In the genomic region with DNA sequence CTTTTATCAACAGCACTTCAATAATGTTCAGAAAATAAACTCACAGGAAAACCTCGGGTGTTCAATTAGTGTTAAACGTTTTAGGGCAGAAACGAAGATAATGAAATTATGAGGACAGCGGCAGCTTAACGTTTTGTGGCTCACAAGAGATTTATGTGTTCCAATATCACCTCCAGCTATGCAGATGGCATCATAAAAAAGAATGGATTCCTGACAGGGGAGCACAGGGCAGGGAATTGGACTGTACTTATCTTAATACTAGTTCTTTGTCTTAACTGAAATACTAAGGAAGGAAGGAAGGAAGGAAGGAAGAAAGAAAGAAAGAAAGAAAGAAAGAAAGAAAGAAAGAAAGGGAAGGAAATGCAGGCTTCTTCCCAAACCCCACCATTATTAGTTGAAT, we compare ENCODE assay signal across 23 mouse cellular contexts.
DNase-seq lines count a peak whose midpoint lies in the region; ATAC-seq lines count a peak whose summit lies in the region.
"Had no signal": no experiment of that assay in that cellular context is flagged by ENCODE, and none has a peak within 500 bp of the region (broad histone marks: within the 10 kb centered on the region; RNA-seq: fewer than 3 reads in every experiment).

No protein-coding gene starts in this region.

- peaks cover 12% of the 10 kb centered on the region for H3K4me1 ChIP-seq in hindbrain, embryonic 13.5 days (replicated peaks)
- peaks cover 15% of the 10 kb centered on the region for H3K4me1 ChIP-seq in hindbrain, embryonic 10.5 days (replicated peaks)
- peaks cover 6% of the 10 kb centered on the region for H3K4me1 ChIP-seq in hindbrain, embryonic 15.5 days (replicated peaks)
- 0 out of 2 replicates have a peak, but pooled peaks cover 6% of the 10 kb centered on the region for H3K4me1 ChIP-seq in hindbrain, embryonic 12.5 days
- H3K4me1 ChIP-seq in neural tube, embryonic 13.5 days (replicated peaks): peaks cover 16% of the 10 kb centered on the region
- H3K4me1 ChIP-seq in limb, embryonic 10.5 days: peaks cover 43% of the 10 kb centered on the region

- no peaks in the 10 kb centered on the region for H3K27me3 ChIP-seq in hindbrain, embryonic 13.5 days
- H3K27me3 ChIP-seq in hindbrain, embryonic 10.5 days (ENCODE audit: insufficient read depth, poor library complexity, severe bottlenecking): no peaks in the 10 kb centered on the region
- no peaks in the 10 kb centered on the region for H3K27me3 ChIP-seq in hindbrain, embryonic 15.5 days
- H3K27me3 ChIP-seq in hindbrain, embryonic 12.5 days: no peaks in the 10 kb centered on the region
- H3K27me3 ChIP-seq in neural tube, embryonic 13.5 days: no peaks in the 10 kb centered on the region
- no peaks in the 10 kb centered on the region for H3K27me3 ChIP-seq in limb, embryonic 10.5 days (ENCODE audit: low read depth, poor library complexity, severe bottlenecking)
- H3K27me3 ChIP-seq: CH12.LX; embryonic facial prominence, embryonic 12.5 days; forebrain, embryonic 13.5 days; Patski had no signal

- no peaks in the 10 kb centered on the region for H3K9me3 ChIP-seq in hindbrain, embryonic 13.5 days
- H3K9me3 ChIP-seq in hindbrain, embryonic 10.5 days: no peaks in the 10 kb centered on the region
- no peaks in the 10 kb centered on the region for H3K9me3 ChIP-seq in hindbrain, embryonic 15.5 days
- H3K9me3 ChIP-seq in hindbrain, embryonic 12.5 days (replicated peaks): no peaks in the 10 kb centered on the region
- H3K9me3 ChIP-seq in neural tube, embryonic 13.5 days: no peaks in the 10 kb centered on the region
- H3K9me3 ChIP-seq in limb, embryonic 10.5 days (replicated peaks): no peaks in the 10 kb centered on the region
- H3K9me3 ChIP-seq: embryonic facial prominence, embryonic 10.5 days; embryonic facial prominence, embryonic 12.5 days; forebrain, embryonic 13.5 days; G1E had no signal

- no peaks in the 10 kb centered on the region for H3K36me3 ChIP-seq in hindbrain, embryonic 13.5 days
- no peaks in the 10 kb centered on the region for H3K36me3 ChIP-seq in hindbrain, embryonic 10.5 days
- H3K36me3 ChIP-seq in hindbrain, embryonic 15.5 days: no peaks in the 10 kb centered on the region
- no peaks in the 10 kb centered on the region for H3K36me3 ChIP-seq in hindbrain, embryonic 12.5 days
- no peaks in the 10 kb centered on the region for H3K36me3 ChIP-seq in neural tube, embryonic 13.5 days
- no peaks in the 10 kb centered on the region for H3K36me3 ChIP-seq in limb, embryonic 10.5 days
- H3K36me3 ChIP-seq: embryonic facial prominence, embryonic 10.5 days; embryonic facial prominence, embryonic 12.5 days; G1E had no signal

- H3K27ac ChIP-seq in hindbrain, embryonic 13.5 days: peak overlapping the region; percentile 60; the same call in 1 of the 2 replicates
- no peak overlapping the region for H3K27ac ChIP-seq in hindbrain, embryonic 10.5 days
- peak overlapping the region; percentile 45; the same call in 1 of the 2 replicates for H3K27ac ChIP-seq in hindbrain, embryonic 15.5 days (replicated peaks)
- no peak overlapping the region for H3K27ac ChIP-seq in hindbrain, embryonic 12.5 days
- H3K27ac ChIP-seq in neural tube, embryonic 13.5 days (replicated peaks): peak overlapping the region; percentile 82
- 0 out of 2 replicates have a peak overlapping the region, but pooled peaks have one; percentile 11 for H3K27ac ChIP-seq in limb, embryonic 10.5 days
- H3K27ac ChIP-seq: embryonic facial prominence, embryonic 10.5 days; embryonic facial prominence, embryonic 12.5 days; forebrain, embryonic 13.5 days had no signal

- 46% methylated on average over 5 of the region's 5 CpGs for WGBS in hindbrain, embryonic 13.5 days
- WGBS in hindbrain, embryonic 10.5 days: 76% methylated on average over 5 of the region's 5 CpGs
- WGBS in hindbrain, embryonic 15.5 days: 37% methylated on average over 5 of the region's 5 CpGs
- 69% methylated on average over 5 of the region's 5 CpGs for WGBS in hindbrain, embryonic 12.5 days
- 14% methylated on average over 5 of the region's 5 CpGs for whole genome bisulfite sequencing in neural tube, embryonic 13.5 days
- 16% methylated on average over 5 of the region's 5 CpGs for WGBS in limb, embryonic 10.5 days

- H3K4me2 ChIP-seq in hindbrain, embryonic 13.5 days: no peak overlapping the region
- no peak overlapping the region for H3K4me2 ChIP-seq in hindbrain, embryonic 15.5 days
- no peak overlapping the region for H3K4me2 ChIP-seq in hindbrain, embryonic 12.5 days (replicated peaks)
- no peak overlapping the region for H3K4me2 ChIP-seq in neural tube, embryonic 13.5 days
- H3K4me2 ChIP-seq: embryonic facial prominence, embryonic 12.5 days; forebrain, embryonic 13.5 days had no signal

- no peak for DNase-seq in hindbrain, embryonic 10.5 days (ENCODE audit: low spot score)
- no peak for DNase-seq in neural tube, embryonic 10.5 days (ENCODE audit: extremely low spot score, low spot score)
- no peak for DNase-seq in limb, embryonic 10.5 days (ENCODE audit: low spot score)
- DNase-seq: adrenal gland, adult 8-10 months; adrenal gland, postnatal 14 days; adrenal gland, postnatal 36 days; B cell, adult 2 months; cerebellum, adult 11-12 months; cerebellum, adult 2 months; cerebellum, adult 9-10 months; cerebellum, postnatal 25 days had no signal

- no peak for ATAC-seq in hindbrain, embryonic 13.5 days (ENCODE audit: low FRiP score)
- ATAC-seq in hindbrain, embryonic 15.5 days (ENCODE audit: low FRiP score, low read depth): no peak
- ATAC-seq in hindbrain, embryonic 12.5 days (ENCODE audit: low FRiP score): no peak
- peak; percentile 70; the same call in 1 of the 2 replicates for ATAC-seq in neural tube, embryonic 13.5 days (ENCODE audit: low read depth)
- ATAC-seq: activated CD4-positive, CD25-positive, alpha-beta regulatory T cell, adult 4 months; CD4-positive, CD25-positive, alpha-beta regulatory T cell, adult 4 months; forebrain, embryonic 13.5 days; Patski had no signal

- no peak overlapping the region for H3K9ac ChIP-seq in hindbrain, embryonic 13.5 days
- H3K9ac ChIP-seq in hindbrain, embryonic 15.5 days: no peak overlapping the region
- H3K9ac ChIP-seq in hindbrain, embryonic 12.5 days: no peak overlapping the region
- no peak overlapping the region for H3K9ac ChIP-seq in neural tube, embryonic 13.5 days
- H3K9ac ChIP-seq: embryonic facial prominence, embryonic 12.5 days; forebrain, embryonic 13.5 days had no signal

- H3K4me3 ChIP-seq in hindbrain, embryonic 13.5 days: no peak overlapping the region
- no peak overlapping the region for H3K4me3 ChIP-seq in hindbrain, embryonic 10.5 days
- H3K4me3 ChIP-seq in hindbrain, embryonic 15.5 days: no peak overlapping the region
- no peak overlapping the region for H3K4me3 ChIP-seq in hindbrain, embryonic 12.5 days
- no peak overlapping the region for H3K4me3 ChIP-seq in neural tube, embryonic 13.5 days
- no peak overlapping the region for H3K4me3 ChIP-seq in limb, embryonic 10.5 days
- H3K4me3 ChIP-seq: embryonic facial prominence, embryonic 10.5 days; embryonic facial prominence, embryonic 12.5 days; forebrain, embryonic 13.5 days had no signal

Comparison
In these comparisons a context has a peak if more than half of its experiments do, and no peak if none do; other contexts are left out.
1. H3K27ac ChIP-seq: peak in hindbrain, embryonic 13.5 days (single experiment), hindbrain, embryonic 15.5 days (single experiment), neural tube, embryonic 13.5 days (single experiment) and limb, embryonic 10.5 days (single experiment); none in hindbrain, embryonic 10.5 days (single experiment) and hindbrain, embryonic 12.5 days (single experiment).